Mouse (Mus musculus): Measurements from ENCODE around the gene Plau. TPM values are rescaled to one million over a fixed set of nuclear protein-coding genes. Genes with fewer than 3 reads are reported as not detected.

The Plau gene
- polyA plus RNA-seq, 1 experiment from 2014 or later, result 0.23 TPM

DNA sequence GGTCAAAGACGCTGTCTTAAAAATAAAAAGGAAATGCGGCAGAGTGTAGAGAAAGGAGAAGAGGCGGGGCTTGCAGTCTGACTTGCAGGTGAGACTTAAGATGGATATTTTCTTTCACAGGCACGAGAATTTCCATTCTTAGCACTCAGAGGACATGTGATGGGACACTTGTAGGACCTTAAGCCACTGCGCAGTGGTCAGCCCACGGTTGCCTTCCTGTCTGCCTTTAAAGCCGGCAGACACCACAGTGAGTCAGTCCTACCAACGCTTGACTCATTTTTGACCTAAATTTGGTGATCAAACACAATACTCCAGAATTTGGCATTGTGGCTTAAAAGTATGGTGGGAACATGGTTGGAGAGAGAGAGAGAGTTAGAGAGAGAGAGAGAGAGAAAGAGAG lies 25.2 kb upstream of the Plau start:
- Histone ChIP-seq H3K4me2 (no peak overlapping the region), H3K4me3 (no peak overlapping the region), H3K27me3 (replicated peaks) (no peaks in the 10 kb centered on the region), H3K9me3 (no peaks in the 10 kb centered on the region), H3K4me1 (no peaks in the 10 kb centered on the region), H3K9ac (no peak overlapping the region), H3K27ac (no peak overlapping the region), H3K36me3 (replicated peaks) (no peaks in the 10 kb centered on the region)
- 86% methylated on average over 8 of the region's 8 CpGs for WGBS
- ATAC-seq (replicated peaks), result no peak

GRCm38 (mm10) chr14:20811779-20812406 lies 24.6 kb upstream of the Plau start:
- Histone ChIP-seq H3K9me3 (no peaks in the 10 kb centered on the region), H3K4me1 (no peaks in the 10 kb centered on the region), H3K4me3 (no peak overlapping the region), H3K27ac (no peak overlapping the region), H3K4me2 (no peak overlapping the region), H3K36me3 (replicated peaks) (no peaks in the 10 kb centered on the region), H3K9ac (no peak overlapping the region), H3K27me3 (replicated peaks) (no peaks in the 10 kb centered on the region)
- WGBS, result 85% methylated on average over 7 of the region's 7 CpGs
- no peak for ATAC-seq (replicated peaks)

DNA sequence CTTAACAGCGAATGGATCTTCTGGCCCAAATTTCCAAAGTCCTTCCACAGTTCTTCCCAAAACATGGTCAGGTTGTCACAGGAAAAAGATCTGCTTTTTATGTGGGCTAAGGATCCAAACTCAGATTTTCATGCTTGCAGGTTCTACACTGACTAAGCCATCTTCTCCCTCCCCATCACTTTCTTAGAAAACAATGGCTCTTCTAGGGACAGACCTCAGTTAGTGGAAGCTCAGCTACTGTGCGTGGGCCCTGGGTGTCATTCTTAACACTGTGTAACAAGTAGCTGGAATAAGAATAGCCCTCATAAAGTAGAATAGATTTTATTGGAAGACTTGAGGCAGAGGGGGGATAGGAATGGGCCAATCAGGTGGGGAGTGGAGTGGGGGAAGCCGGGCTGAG lies 21.0 kb upstream of the Plau start:
- H3K27me3 ChIP-seq (replicated peaks), result no peaks in the 10 kb centered on the region
- no peak overlapping the region for H3K4me3 ChIP-seq
- ATAC-seq (replicated peaks), result no peak
- no peak overlapping the region for H3K9ac ChIP-seq
- H3K4me1 ChIP-seq, result no peaks in the 10 kb centered on the region
- 89% methylated on average over 3 of the region's 3 CpGs for WGBS
- H3K4me2 ChIP-seq, result no peak overlapping the region
- H3K27ac ChIP-seq, result no peak overlapping the region
- H3K36me3 ChIP-seq (replicated peaks), result no peaks in the 10 kb centered on the region
- no peaks in the 10 kb centered on the region for H3K9me3 ChIP-seq

GRCm38 (mm10) chr14:20824517-20824916 lies 11.9 kb upstream of the Plau start:
- Histone ChIP-seq H3K9ac (no peak overlapping the region), H3K36me3 (replicated peaks) (no peaks in the 10 kb centered on the region), H3K9me3 (no peaks in the 10 kb centered on the region), H3K4me3 (no peak overlapping the region), H3K27me3 (replicated peaks) (no peaks in the 10 kb centered on the region), H3K27ac (no peak overlapping the region), H3K4me1 (no peaks in the 10 kb centered on the region), H3K4me2 (no peak overlapping the region)
- no peak for ATAC-seq (replicated peaks)
- 79% methylated on average over 1 of the region's 1 CpGs for WGBS

- H3K4me2 ChIP-seq, result no peak overlapping the region
- H3K4me3 ChIP-seq, result no peak overlapping the region
- no peaks in the 10 kb centered on the region for H3K9me3 ChIP-seq
- WGBS, result 91% methylated on average over 2 of the region's 2 CpGs
- H3K27me3 ChIP-seq (replicated peaks), result no peaks in the 10 kb centered on the region
- ATAC-seq (replicated peaks), result no peak
- no peaks in the 10 kb centered on the region for H3K36me3 ChIP-seq (replicated peaks)
- H3K27ac ChIP-seq, result no peak overlapping the region
- H3K9ac ChIP-seq, result no peak overlapping the region
- no peaks in the 10 kb centered on the region for H3K4me1 ChIP-seq
Measured at GRCm38 (mm10) chr14:20825516-20825915, 10.9 kb upstream of the Plau start.

GRCm38 (mm10) chr14:20827061-20827460 lies 9.4 kb upstream of the Plau start:
- ATAC-seq (replicated peaks), result no peak
- no peaks in the 10 kb centered on the region for H3K4me1 ChIP-seq
- H3K4me2 ChIP-seq, result no peak overlapping the region
- H3K9ac ChIP-seq, result no peak overlapping the region
- no peak overlapping the region for H3K4me3 ChIP-seq
- H3K9me3 ChIP-seq, result no peaks in the 10 kb centered on the region
- H3K27ac ChIP-seq, result no peak overlapping the region
- H3K27me3 ChIP-seq (replicated peaks), result no peaks in the 10 kb centered on the region
- WGBS, result 87% methylated on average over 8 of the region's 8 CpGs
- H3K36me3 ChIP-seq (replicated peaks), result no peaks in the 10 kb centered on the region

DNA sequence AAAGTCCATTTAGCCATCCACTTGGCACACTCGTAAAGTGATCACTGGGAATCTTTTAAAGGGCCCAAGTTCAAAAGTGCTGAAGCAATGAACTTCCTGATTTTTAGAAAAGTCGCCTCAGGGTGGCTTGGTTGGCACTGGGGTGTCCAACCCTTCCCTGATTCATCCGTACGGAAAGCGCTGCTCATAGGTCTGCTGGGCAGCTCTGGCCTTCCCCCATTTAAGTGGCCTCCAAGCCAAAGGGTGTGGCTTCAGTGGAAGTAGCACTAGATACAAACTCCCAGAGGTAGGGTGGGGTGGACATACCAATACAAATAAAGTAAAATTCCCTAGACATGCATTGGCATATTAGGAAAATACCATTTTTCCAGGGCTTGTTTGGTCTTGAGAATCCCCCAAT lies 9.0 kb upstream of the Plau start:
- H3K4me3 ChIP-seq, result no peak overlapping the region
- no peaks in the 10 kb centered on the region for H3K36me3 ChIP-seq (replicated peaks)
- 86% methylated on average over 5 of the region's 5 CpGs for WGBS
- no peak overlapping the region for H3K4me2 ChIP-seq
- no peaks in the 10 kb centered on the region for H3K27me3 ChIP-seq (replicated peaks)
- no peaks in the 10 kb centered on the region for H3K4me1 ChIP-seq
- no peak for ATAC-seq (replicated peaks)
- H3K27ac ChIP-seq, result no peak overlapping the region
- no peak overlapping the region for H3K9ac ChIP-seq
- no peaks in the 10 kb centered on the region for H3K9me3 ChIP-seq

DNA sequence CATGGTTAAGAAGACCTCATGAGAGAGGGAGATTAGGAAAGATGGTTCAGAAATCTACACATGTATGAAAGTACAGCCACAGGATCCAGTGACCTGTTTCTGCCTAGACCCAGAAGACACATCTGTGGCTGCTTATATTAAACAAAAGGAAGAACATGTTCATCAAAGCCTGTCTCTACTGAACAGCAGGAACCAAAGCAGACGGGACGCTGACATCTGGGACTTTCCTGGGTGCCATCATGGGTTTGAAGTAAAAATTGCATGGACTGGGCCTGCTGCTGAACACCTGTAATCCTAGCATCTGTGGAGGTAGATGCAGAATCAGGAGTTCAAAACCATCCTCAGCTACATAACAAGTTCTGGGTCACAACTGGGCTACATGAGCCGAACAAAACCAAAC lies 7.9 kb upstream of the Plau start:
- Histone ChIP-seq H3K27ac (no peak overlapping the region), H3K36me3 (replicated peaks) (no peaks in the 10 kb centered on the region), H3K4me1 (no peaks in the 10 kb centered on the region), H3K27me3 (replicated peaks) (no peaks in the 10 kb centered on the region), H3K4me2 (no peak overlapping the region), H3K9ac (no peak overlapping the region), H3K4me3 (no peak overlapping the region), H3K9me3 (no peaks in the 10 kb centered on the region)
- no peak for ATAC-seq (replicated peaks)
- 85% methylated on average over 3 of the region's 3 CpGs for WGBS

DNA sequence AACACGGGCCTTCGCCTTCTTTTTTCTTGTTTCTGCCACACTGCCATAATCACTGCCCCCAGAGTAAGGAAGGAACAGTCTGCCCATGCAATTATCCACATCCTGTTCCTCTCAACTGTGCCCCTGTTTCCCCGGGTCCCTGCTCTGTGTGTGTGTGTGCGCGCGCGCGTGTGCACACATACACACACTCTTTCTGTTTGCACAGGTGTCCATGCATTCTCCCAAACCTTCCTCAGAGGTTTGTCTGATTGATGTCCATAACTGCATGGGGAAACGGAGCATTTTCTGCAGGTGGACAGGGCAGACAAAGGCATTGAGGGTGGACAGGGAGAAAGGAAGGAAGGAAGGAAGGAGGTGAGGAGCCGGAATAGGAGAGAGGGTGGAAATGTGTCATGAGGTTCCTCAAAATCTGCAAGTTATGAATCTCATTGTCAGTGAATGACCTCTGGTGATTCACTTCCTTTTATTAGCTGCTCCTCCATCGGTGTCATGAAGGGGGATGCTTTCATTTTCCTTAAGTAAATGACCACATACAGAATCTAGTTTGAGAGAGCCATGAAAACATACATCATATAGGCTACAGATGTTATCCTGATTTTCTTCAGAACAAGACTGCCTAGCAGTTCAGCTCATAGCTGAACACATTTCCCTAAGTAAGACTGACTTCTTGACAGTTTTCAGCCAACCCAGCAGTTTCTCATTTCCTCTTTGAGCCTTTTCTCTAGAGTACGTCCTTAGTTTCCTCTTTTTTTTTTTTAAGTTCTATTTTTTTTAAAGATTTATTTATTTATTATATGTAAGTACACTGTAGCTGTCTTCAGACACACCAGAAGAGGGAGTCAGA lies 6.7 kb upstream of the Plau start:
- no peak for ATAC-seq (replicated peaks)
- no peaks in the 10 kb centered on the region for H3K36me3 ChIP-seq (replicated peaks)
- no peaks in the 10 kb centered on the region for H3K4me1 ChIP-seq
- H3K27me3 ChIP-seq (replicated peaks), result 0 out of 2 replicates have a peak, but pooled peaks cover 2% of the 10 kb centered on the region
- no peaks in the 10 kb centered on the region for H3K9me3 ChIP-seq
- no peak overlapping the region for H3K4me2 ChIP-seq
- H3K9ac ChIP-seq, result no peak overlapping the region
- 90% methylated on average over 12 of the region's 12 CpGs for WGBS
- H3K4me3 ChIP-seq, result no peak overlapping the region
- no peak overlapping the region for H3K27ac ChIP-seq

DNA sequence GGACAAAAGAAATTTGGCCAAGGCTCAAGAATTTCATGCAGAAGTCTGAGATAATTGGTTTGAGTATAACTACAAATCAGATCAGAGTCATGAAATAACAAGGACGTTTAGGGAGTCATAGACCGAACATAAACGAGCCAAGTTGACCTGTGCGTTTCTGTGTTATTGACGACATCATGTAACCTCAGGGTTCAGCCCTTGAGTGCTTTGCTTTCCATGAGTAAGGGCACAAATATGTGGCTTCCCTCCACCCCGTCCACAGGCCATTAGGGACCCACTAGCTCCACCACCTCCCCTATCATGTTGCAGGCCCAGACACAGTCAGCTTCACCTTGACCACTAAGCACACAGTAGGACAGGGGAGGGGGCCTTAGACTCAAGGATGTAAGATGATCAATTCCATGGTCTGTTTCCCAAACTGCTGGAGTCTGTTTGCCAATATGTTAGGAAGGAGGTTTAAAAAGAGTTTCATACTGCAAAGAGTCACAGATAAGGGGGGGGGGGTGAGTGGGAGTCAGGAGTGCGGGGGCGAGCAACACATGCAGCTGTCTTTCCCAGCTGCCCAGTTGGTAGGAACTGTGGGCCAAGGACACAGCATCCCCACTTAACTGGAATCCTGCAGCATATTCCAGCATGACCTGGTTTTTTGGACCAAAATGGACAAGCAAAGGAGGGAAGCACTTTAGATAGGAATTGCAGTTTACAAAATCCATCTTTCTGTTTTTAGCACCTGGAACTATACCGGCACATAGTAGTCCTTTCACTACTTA lies 5.1 kb upstream of the Plau start:
- Histone ChIP-seq H3K27ac (no peak overlapping the region), H3K36me3 (replicated peaks) (no peaks in the 10 kb centered on the region), H3K4me3 (no peak overlapping the region), H3K4me2 (no peak overlapping the region), H3K9me3 (no peaks in the 10 kb centered on the region), H3K4me1 (peaks cover 4% of the 10 kb centered on the region), H3K27me3 (replicated peaks) (0 out of 2 replicates have a peak, but pooled peaks cover 3% of the 10 kb centered on the region), H3K9ac (no peak overlapping the region)
- no peak for ATAC-seq (replicated peaks)
- WGBS, result 91% methylated on average over 9 of the region's 9 CpGs

DNA sequence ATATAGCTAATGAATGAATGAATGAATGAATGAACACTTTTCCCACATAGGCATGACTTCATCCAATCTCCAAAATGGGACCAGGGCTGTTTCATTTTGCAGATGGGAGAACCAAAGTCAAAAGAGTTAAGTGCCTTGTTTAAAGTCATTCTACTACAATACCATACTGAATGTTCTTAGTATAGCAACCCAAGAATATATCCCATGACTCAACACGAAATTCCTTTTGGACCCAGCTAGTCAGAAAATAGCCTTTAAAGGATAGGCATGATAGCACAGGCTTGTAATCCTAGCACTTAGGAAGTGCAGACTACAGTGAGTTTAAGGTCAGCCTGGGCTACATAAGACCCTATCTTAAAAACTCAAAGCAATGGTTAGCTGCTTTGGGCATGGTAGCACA lies 4.5 kb upstream of the Plau start:
- H3K9me3 ChIP-seq, result no peaks in the 10 kb centered on the region
- no peaks in the 10 kb centered on the region for H3K36me3 ChIP-seq (replicated peaks)
- H3K4me1 ChIP-seq, result peaks cover 8% of the 10 kb centered on the region
- H3K4me2 ChIP-seq, result no peak overlapping the region
- 0 out of 2 replicates have a peak, but pooled peaks cover 3% of the 10 kb centered on the region for H3K27me3 ChIP-seq (replicated peaks)
- H3K9ac ChIP-seq, result no peak overlapping the region
- no peak for ATAC-seq (replicated peaks)
- H3K27ac ChIP-seq, result no peak overlapping the region
- WGBS, result 82% methylated on average over 1 of the region's 1 CpGs
- no peak overlapping the region for H3K4me3 ChIP-seq

GRCm38 (mm10) chr14:20833525-20833924 lies 2.9 kb upstream of the Plau start:
- ATAC-seq (replicated peaks), result no peak
- H3K9me3 ChIP-seq, result no peaks in the 10 kb centered on the region
- WGBS, result 88% methylated on average over 4 of the region's 4 CpGs
- 0 out of 2 replicates have a peak, but pooled peaks cover 3% of the 10 kb centered on the region for H3K27me3 ChIP-seq (replicated peaks)
- no peak overlapping the region for H3K9ac ChIP-seq
- no peak overlapping the region for H3K4me2 ChIP-seq
- no peak overlapping the region for H3K27ac ChIP-seq
- peaks cover 11% of the 10 kb centered on the region for H3K4me1 ChIP-seq
- H3K4me3 ChIP-seq, result no peak overlapping the region
- no peaks in the 10 kb centered on the region for H3K36me3 ChIP-seq (replicated peaks)

Measured in midbrain, embryonic 15.5 days (tissue).